Mouse (Mus musculus): ENCODE results near the gene 6430548M08Rik. TPM values are rescaled to one million over a fixed set of nuclear protein-coding genes. Genes with fewer than 3 reads are reported as not detected.

The 6430548M08Rik gene
- total RNA-seq (2023; ENCODE audit: inconsistent age): 0.87 to 3.0 TPM (median 1.3 TPM) in 4 replicates

DNA sequence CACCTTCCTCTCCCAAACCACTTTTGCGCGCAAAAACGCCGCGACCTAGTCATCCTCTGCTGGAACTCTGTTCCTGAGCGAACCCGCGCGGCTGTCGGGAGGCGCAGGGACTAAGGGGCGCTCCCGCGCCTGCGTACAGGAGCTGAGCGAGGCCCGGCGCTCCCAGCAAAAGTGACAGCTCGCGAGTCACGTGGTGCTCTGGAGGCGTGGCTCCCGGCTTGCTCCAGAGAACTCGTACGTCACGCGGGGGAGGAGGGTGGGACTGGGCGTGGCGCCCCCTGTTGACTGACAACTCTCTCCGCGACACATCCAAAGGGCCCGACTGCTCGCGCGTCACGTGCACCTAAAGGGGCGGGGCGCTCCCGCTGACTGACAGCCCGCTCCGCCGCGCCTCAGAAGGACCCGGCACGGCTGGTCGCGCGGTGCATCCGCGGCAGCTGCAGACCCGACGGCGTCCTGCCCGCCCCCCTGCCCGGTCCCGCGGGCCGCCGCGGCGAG lies at the start of gene 6430548M08Rik:
6430548M08Rik (plus strand) TSS at position 395 of the 498 bp plus-strand sequence.

GRCm38 (mm10) chr8:120101068-120101972 lies 12.6 kb upstream of the 6430548M08Rik start, which contains the start of gene Zdhhc7:
Gene Zdhhc7, minus strand, starts transcription at chr8:120101482.

DNA sequence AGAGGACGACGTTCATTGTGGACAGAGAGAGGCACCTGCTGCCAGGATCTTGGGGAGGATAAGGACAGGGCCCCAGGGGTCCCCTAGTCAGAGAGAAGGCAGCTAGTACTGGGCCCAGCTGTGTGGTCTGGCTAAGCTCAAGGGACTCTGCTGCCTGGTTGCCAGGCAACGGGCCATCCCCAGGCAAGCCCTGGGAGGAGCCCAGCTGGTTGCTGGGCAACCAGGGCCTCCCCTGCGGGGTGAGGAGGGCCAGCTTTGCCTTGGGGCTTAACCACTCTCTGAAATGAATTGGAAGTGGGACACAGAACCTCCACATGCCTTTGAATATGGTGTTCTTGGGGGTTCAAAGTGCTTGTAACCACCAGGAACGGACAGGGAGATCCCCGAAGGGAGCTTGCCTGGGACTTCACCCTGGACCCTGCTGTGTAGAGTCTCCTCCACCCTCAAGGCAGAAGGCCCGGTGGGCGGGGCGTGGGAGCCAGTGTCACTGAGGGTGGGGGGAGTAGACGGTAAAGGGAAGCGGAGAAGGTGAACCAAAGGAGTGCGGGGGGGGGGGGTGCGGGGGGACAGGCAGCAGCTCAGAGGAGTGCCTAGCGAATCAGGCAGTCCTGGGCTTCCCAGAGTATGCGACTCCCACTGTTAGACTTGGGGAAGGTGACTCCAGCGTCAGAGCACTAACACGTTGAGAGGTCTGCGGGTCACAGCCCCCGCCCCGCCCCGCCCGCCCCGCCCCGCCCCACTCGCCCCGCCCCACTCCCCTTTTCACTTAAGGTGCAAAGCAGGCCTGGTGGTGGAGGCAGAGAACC lies 63.6 kb downstream of the 6430548M08Rik start, which contains the start of gene Fam92b:
Fam92b (minus strand) TSS at position 149 of the 806 bp plus-strand sequence.

Other genes with a start within 250 kb of the 6430548M08Rik start
- 83.7 to 118 TPM (median 97.4 TPM) in 4 replicates for gene Usp10, start 203.8 kb upstream of the 6430548M08Rik start, total RNA-seq (2023; ENCODE audit: inconsistent age)
- gene Gm20388, start 203.3 kb upstream of the 6430548M08Rik start, total RNA-seq (2023; ENCODE audit: inconsistent age): 3.3 to 8.3 TPM (median 6.7 TPM) in 4 replicates
- gene Crispld2, start 121.7 kb upstream of the 6430548M08Rik start, total RNA-seq (2023; ENCODE audit: inconsistent age): 0.13 TPM in 1 of 4 replicates, not detected in the others
- gene Zdhhc7, start 12.7 kb upstream of the 6430548M08Rik start, total RNA-seq (2023; ENCODE audit: inconsistent age): 28.7 to 34.2 TPM (median 30.7 TPM) in 4 replicates
- gene Fam92b, start 63.3 kb downstream of the 6430548M08Rik start, total RNA-seq (2023; ENCODE audit: inconsistent age): not detected in 4 replicates
- 70.9 to 77.0 TPM (median 73.4 TPM) in 4 replicates for gene Gse1, start 114.3 kb downstream of the 6430548M08Rik start, total RNA-seq (2023; ENCODE audit: inconsistent age)

Data from B cell, adult (primary cell).